Mouse (Mus musculus) kidney, adult 2 months (tissue): Measurements from ENCODE around the gene Tmem80. TPM values are rescaled to one million over a fixed set of nuclear protein-coding genes. Genes with fewer than 3 reads are reported as not detected.

ENCODE experiments used
- DNase-seq: peaks from one replicate; pipeline ENCODE4 v3.0.0; 2021
- H3K27ac ChIP-seq: fragments of 200-500 bp; 2 replicates; pipeline ENCODE4 v1.5.1; 2012; ENCODE audit warnings: low read depth, low read length, control low read depth, inconsistent platforms; ENCODE audit not compliant: insufficient read depth
- H3K27me3 ChIP-seq: fragments of 200-500 bp; replicated peaks from 2 replicates; pipeline ENCODE4 v1.6.1; 2012; ENCODE audit warnings: mild to moderate bottlenecking, moderate library complexity, low read length, inconsistent platforms; ENCODE audit not compliant: control insufficient read depth, insufficient read depth
- H3K36me3 ChIP-seq: fragments of 200-500 bp; 2 replicates; pipeline ENCODE4 v1.6.1; 2012; ENCODE audit warnings: mild to moderate bottlenecking, moderate library complexity, low read length, inconsistent platforms; ENCODE audit not compliant: control insufficient read depth, insufficient read depth
- H3K4me1 ChIP-seq: fragments of 200-500 bp; 2 replicates; pipeline ENCODE4 v1.6.1; 2011; ENCODE audit warnings: low read length; ENCODE audit not compliant: control insufficient read depth, insufficient read depth
- H3K4me3 ChIP-seq: fragments of 200-500 bp; 2 replicates; pipeline ENCODE4 v1.5.1; 2011; ENCODE audit warnings: mild to moderate bottlenecking, low read depth, low read length, control low read depth; ENCODE audit not compliant: insufficient read depth
- CTCF ChIP-seq: fragments of 200-500 bp; conservative IDR thresholded peaks from 2 replicates; pipeline ENCODE4 v1.5.1; 2011; ENCODE audit warnings: low read depth, mild to moderate bottlenecking, control low read depth, low read length, moderate library complexity, mixed read lengths; ENCODE audit not compliant: insufficient read depth, insufficient read length
- POLR2A ChIP-seq: fragments of 200-500 bp; IDR thresholded peaks from one replicate; pipeline ENCODE4 v1.6.1; 2011; ENCODE audit warnings: low read depth, low read length, control low read depth
- WGBS: fragments of 180-500 bp; shearing (Covaris S2); methylation state at CpG from one replicate; pipeline ENCODE4 v1.1.7; 2018; 5-methylcytosine and 5-hydroxymethylcytosine counted together
- polyA plus RNA-seq: library from polyadenylated mRNA; depleted of rRNA; stranded (reverse); fragments of >200 nt; gene quantifications from 2 replicates; pipeline ENCODE4 v1.2.3, GENCODE M21; 2012; rRNA removed

Gene Tmem80
- 53.7 and 61.4 TPM in 2 replicates for polyA plus RNA-seq

DNA sequence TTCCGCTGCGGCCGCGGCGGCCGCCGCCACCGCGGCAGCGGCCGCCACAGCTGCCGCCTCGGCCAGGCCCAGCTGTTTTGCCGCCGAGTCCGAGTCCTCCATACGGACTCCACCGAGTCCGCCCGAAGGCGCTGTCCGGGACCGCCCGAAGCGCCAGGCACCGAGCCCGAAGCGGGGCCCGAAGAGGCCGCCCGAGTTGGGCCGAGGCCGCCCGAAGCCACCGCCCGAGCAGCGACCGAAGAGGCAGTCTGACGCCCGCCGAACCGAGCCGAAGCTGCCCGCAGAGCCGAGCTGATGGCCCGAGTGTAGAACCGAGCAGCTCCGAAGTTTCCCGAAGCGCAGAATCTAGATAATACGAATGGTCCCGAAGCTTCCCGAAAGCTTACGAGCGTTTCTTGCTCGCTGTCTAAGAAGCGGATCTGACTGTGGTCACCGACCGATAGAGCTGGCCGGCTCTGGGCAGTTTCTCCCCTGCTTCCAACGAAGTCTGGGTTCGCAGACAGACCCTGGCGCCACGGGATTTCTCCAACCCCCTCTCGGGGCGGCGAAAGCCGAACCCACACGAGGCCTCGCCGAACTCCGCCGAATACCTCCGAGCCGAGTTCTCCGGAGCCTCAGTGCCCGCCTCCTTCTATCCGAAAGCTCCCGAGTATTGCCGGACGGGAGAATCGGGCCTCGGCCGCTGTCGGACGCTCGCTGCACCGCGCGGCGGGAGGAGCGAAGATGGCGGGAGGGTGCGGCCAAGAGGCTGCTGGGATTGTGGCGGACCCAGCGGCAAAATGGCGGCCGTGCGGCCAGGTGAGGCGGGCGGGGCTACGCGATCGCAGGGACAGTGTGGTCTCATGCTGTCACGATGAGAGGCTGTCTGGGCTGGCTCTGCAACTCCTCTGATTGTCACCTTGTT, at the start of gene Tmem80, which contains the start of gene Deaf1:
TSS of gene Tmem80 (plus strand) at position 271 of the 904 bp plus-strand sequence.
TSS of gene Deaf1 (minus strand) at position 222 of the 904 bp plus-strand sequence.
- WGBS = under 1% methylated on average over 105 of the region's 105 CpGs
- Histone ChIP-seq H3K4me3 (peak within 1 kb of the TSS; percentile 72), H3K4me1 (peaks cover 20% of the 10 kb centered on the region), H3K27me3 (no peaks in the 10 kb centered on the region), H3K27ac (peak within 1 kb of the TSS; percentile 100), H3K36me3 (no peaks in the 10 kb centered on the region)
- TF ChIP-seq POLR2A = peak; percentile 87
- TF ChIP-seq CTCF = no peak
- peak; percentile 99 for DNase-seq

- no peak within 1 kb of the TSS for H3K27ac ChIP-seq
- WGBS = 11% methylated on average over 46 of the region's 46 CpGs
Measured at GRCm38 (mm10) chr7:141278766-141279590, 48.6 kb upstream of the Tmem80 start, which contains the start of gene Sct. Gene Sct (minus strand): TSS chr7:141279133.

DNA sequence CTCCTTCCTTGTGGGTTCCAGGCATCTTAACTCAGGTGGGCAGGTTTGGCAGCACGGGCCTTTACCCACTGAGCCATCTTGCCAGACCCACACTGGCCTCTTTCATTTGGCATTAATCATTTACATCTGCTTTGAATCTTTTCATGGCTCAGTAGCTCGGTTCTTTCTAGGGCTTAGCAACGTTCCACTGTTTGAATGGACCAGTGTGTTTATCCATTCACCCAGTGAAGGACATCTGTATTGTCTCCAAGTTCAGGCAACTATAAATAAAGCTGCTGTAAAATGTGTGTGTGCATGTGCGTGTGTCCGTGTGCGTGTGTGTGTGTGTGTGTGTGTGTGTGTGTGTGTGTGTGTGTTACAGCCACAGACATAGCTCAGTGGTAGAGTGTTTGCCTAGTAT, 46.1 kb upstream of the Tmem80 start:
- WGBS = 36% methylated on average over 6 of the region's 6 CpGs
- Histone ChIP-seq H3K36me3 (no peaks in the 10 kb centered on the region), H3K4me3 (no peak overlapping the region), H3K27me3 (no peaks in the 10 kb centered on the region), H3K4me1 (peaks cover 12% of the 10 kb centered on the region), H3K27ac (no peak overlapping the region)
- DNase-seq = peak; percentile 74
- TF ChIP-seq POLR2A (no peak), CTCF (no peak)

More at GRCm38 (mm10) chr7:141278766-141279590, 48.6 kb upstream of the Tmem80 start, which contains the start of gene Sct:
- TF ChIP-seq POLR2A = no peak
- TF ChIP-seq CTCF = peak; percentile 54; the same call in 1 of the 2 replicates
- peak; percentile 45 for DNase-seq
- H3K4me1 ChIP-seq = peaks cover 21% of the 10 kb centered on the region
- peak within 1 kb of the TSS; percentile 46; the same call in 1 of the 2 replicates for H3K4me3 ChIP-seq
- no peaks in the 10 kb centered on the region for H3K36me3 ChIP-seq
- H3K27me3 ChIP-seq = no peaks in the 10 kb centered on the region

DNA sequence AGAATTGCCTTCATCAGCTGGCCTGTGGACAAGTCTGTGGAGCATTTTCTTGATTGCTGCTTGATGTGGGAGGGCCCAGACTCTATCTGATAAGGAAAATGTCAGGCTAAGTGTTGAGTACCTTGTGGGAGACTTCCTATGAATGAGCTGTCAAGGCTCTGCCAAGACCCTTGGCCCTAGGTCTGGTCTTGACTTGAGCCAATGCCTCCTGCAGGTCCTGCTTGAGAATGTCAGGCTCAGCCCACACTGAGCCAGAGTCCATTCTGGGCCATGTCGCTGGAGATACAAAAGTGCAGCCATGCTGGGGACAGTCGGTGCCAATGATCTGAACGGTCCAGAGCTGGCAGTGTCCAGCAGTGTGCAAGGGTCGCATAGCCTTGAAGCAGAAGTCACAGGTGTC, 44.8 kb upstream of the Tmem80 start:
- H3K4me1 ChIP-seq = peaks cover 8% of the 10 kb centered on the region
- no peak overlapping the region for H3K4me3 ChIP-seq
- DNase-seq = peak; percentile 31
- H3K27me3 ChIP-seq = no peaks in the 10 kb centered on the region
- H3K27ac ChIP-seq = no peak overlapping the region
- 65% methylated on average over 4 of the region's 4 CpGs for WGBS
- no peaks in the 10 kb centered on the region for H3K36me3 ChIP-seq
- TF ChIP-seq POLR2A (no peak), CTCF (no peak)

- H3K27me3 ChIP-seq = no peaks in the 10 kb centered on the region
- H3K36me3 ChIP-seq = no peaks in the 10 kb centered on the region
- TF ChIP-seq CTCF = no peak
- TF ChIP-seq POLR2A = no peak
- H3K4me1 ChIP-seq = no peaks in the 10 kb centered on the region
- H3K27ac ChIP-seq = no peak overlapping the region
- 81% methylated on average over 3 of the region's 3 CpGs for WGBS
- H3K4me3 ChIP-seq = no peak overlapping the region
- DNase-seq = no peak
Measured at GRCm38 (mm10) chr7:141288042-141288441, 39.5 kb upstream of the Tmem80 start.

- no peak for DNase-seq
- WGBS = 12% methylated on average over 46 of the region's 46 CpGs
Measured at GRCm38 (mm10) chr7:141291921-141292582, 35.5 kb upstream of the Tmem80 start, which contains the start of gene Drd4. Gene Drd4 (plus strand): TSS chr7:141292006.

More at GRCm38 (mm10) chr7:141291921-141292582, 35.5 kb upstream of the Tmem80 start, which contains the start of gene Drd4:
- no peaks in the 10 kb centered on the region for H3K36me3 ChIP-seq
- TF ChIP-seq POLR2A (no peak), CTCF (no peak)
- H3K4me1 ChIP-seq = peaks cover 5% of the 10 kb centered on the region
- no peak within 1 kb of the TSS for H3K27ac ChIP-seq
- H3K27me3 ChIP-seq = peaks cover 3% of the 10 kb centered on the region; the same call in 1 of the 2 replicates
- H3K4me3 ChIP-seq = no peak within 1 kb of the TSS
